Mouse (Mus musculus) kidney, postnatal 10 days (tissue): Measurements from ENCODE around the gene Mfsd12.

ENCODE experiments used
- DNase-seq: peaks from one replicate; pipeline ENCODE4 v3.0.0; 2021; ENCODE audit warnings: mixed read lengths

Gene Mfsd12

GRCm38 (mm10) chr10:81356991-81357844 is at the start of gene Mfsd12:
Mfsd12 (plus strand) TSS chr10:81357491.
- DNase-seq = peak; percentile 96

- DNase-seq = no peak
Measured at GRCm38 (mm10) chr10:81309571-81309970, 47.7 kb upstream of the Mfsd12 start.

GRCm38 (mm10) chr10:81313581-81313980 is 43.7 kb upstream of the Mfsd12 start:
- no peak for DNase-seq

- no peak for DNase-seq
Measured at GRCm38 (mm10) chr10:81314201-81314600, 43.1 kb upstream of the Mfsd12 start.

- no peak for DNase-seq
Measured at GRCm38 (mm10) chr10:81315587-81315986, 41.7 kb upstream of the Mfsd12 start.

- DNase-seq = peak; percentile 72
Measured at GRCm38 (mm10) chr10:81316338-81317060, 40.8 kb upstream of the Mfsd12 start.

GRCm38 (mm10) chr10:81317273-81317672 is 40.0 kb upstream of the Mfsd12 start:
- DNase-seq = peak; percentile 85

GRCm38 (mm10) chr10:81318589-81319329 is 38.5 kb upstream of the Mfsd12 start:
- DNase-seq = peak; percentile 73

GRCm38 (mm10) chr10:81319330-81319699 is 38.0 kb upstream of the Mfsd12 start:
- DNase-seq = no peak

- peak; percentile 98 for DNase-seq
Measured at GRCm38 (mm10) chr10:81319741-81320549, 37.3 kb upstream of the Mfsd12 start.

GRCm38 (mm10) chr10:81320550-81321347 is 36.5 kb upstream of the Mfsd12 start, which contains the start of gene Cactin:
Cactin (plus strand) TSS chr10:81321103.
- peak; percentile 100 for DNase-seq

- no peak for DNase-seq
Measured at GRCm38 (mm10) chr10:81321436-81321835, 35.9 kb upstream of the Mfsd12 start.

- DNase-seq = no peak
Measured at GRCm38 (mm10) chr10:81322444-81322843, 34.8 kb upstream of the Mfsd12 start.

GRCm38 (mm10) chr10:81323141-81323775 is 34.0 kb upstream of the Mfsd12 start:
- DNase-seq = no peak

GRCm38 (mm10) chr10:81323791-81324530 is 33.3 kb upstream of the Mfsd12 start:
- no peak for DNase-seq

GRCm38 (mm10) chr10:81325176-81325575 is 32.1 kb upstream of the Mfsd12 start:
- DNase-seq = no peak

GRCm38 (mm10) chr10:81325781-81326180 is 31.5 kb upstream of the Mfsd12 start:
- no peak for DNase-seq

- peak; percentile 76 for DNase-seq
Measured at GRCm38 (mm10) chr10:81326858-81327257, 30.4 kb upstream of the Mfsd12 start.

GRCm38 (mm10) chr10:81327959-81328358 is 29.3 kb upstream of the Mfsd12 start:
- peak; percentile 64 for DNase-seq

GRCm38 (mm10) chr10:81328386-81328785 is 28.9 kb upstream of the Mfsd12 start, which contains the start of gene Tbxa2r:
Tbxa2r (plus strand) TSS chr10:81328731.
- DNase-seq = peak; percentile 80
